Mouse (Mus musculus): ENCODE measurements at regions not wholly inside any gene's neighbourhood (a gene's known extent, or its start where the extent isn't known, plus 50 kb on each side); places are given as distances from the start of the nearest gene placed in this dataset.

GRCm38 (mm10) chr7:115230525-115230924 is 487.0 kb downstream of the Insc start:
- no peaks in the 10 kb centered on the region for H3K36me3 ChIP-seq (ENCODE audit: control insufficient read depth, insufficient read depth, low read length)
- ATAC-seq (ENCODE audit: insufficient read depth, low FRiP score): no peak
- H3K9ac ChIP-seq (ENCODE audit: low read length): no peak overlapping the region
- no peaks in the 10 kb centered on the region for H3K27me3 ChIP-seq (ENCODE audit: control insufficient read depth, insufficient read depth, low read length)
- H3K4me3 ChIP-seq (replicated peaks; ENCODE audit: low read length): no peak overlapping the region
- WGBS: 68% methylated on average over 6 of the region's 6 CpGs
- no peak overlapping the region for H3K4me2 ChIP-seq (ENCODE audit: low read depth, low read length)
- H3K9me3 ChIP-seq (replicated peaks; ENCODE audit: control insufficient read depth, low read length): no peaks in the 10 kb centered on the region
- no peak overlapping the region for H3K27ac ChIP-seq (ENCODE audit: low read length)
- no peaks in the 10 kb centered on the region for H3K4me1 ChIP-seq (ENCODE audit: control insufficient read depth, insufficient read depth, low read length)

GRCm38 (mm10) chr7:115233850-115234436 is 490.4 kb downstream of the Insc start:
- 46% methylated on average over 10 of the region's 10 CpGs for WGBS
- Histone ChIP-seq H3K27me3 (ENCODE audit: control insufficient read depth, insufficient read depth, low read length) (no peaks in the 10 kb centered on the region), H3K9me3 (replicated peaks; ENCODE audit: control insufficient read depth, low read length) (no peaks in the 10 kb centered on the region), H3K4me2 (ENCODE audit: low read depth, low read length) (no peak overlapping the region), H3K4me1 (ENCODE audit: control insufficient read depth, insufficient read depth, low read length) (no peaks in the 10 kb centered on the region), H3K27ac (ENCODE audit: low read length) (no peak overlapping the region), H3K9ac (ENCODE audit: low read length) (no peak overlapping the region), H3K4me3 (replicated peaks; ENCODE audit: low read length) (no peak overlapping the region), H3K36me3 (ENCODE audit: control insufficient read depth, insufficient read depth, low read length) (no peaks in the 10 kb centered on the region)
- ATAC-seq (ENCODE audit: insufficient read depth, low FRiP score): no peak

GRCm38 (mm10) chr7:115237131-115237530 is 493.6 kb downstream of the Insc start:
- no peak overlapping the region for H3K4me2 ChIP-seq (ENCODE audit: low read depth, low read length)
- H3K27ac ChIP-seq (ENCODE audit: low read length): no peak overlapping the region
- WGBS: 76% methylated on average over 1 of the region's 1 CpGs
- no peaks in the 10 kb centered on the region for H3K4me1 ChIP-seq (ENCODE audit: control insufficient read depth, insufficient read depth, low read length)
- no peak for ATAC-seq (ENCODE audit: insufficient read depth, low FRiP score)
- H3K9me3 ChIP-seq (replicated peaks; ENCODE audit: control insufficient read depth, low read length): no peaks in the 10 kb centered on the region
- H3K4me3 ChIP-seq (replicated peaks; ENCODE audit: low read length): no peak overlapping the region
- no peaks in the 10 kb centered on the region for H3K27me3 ChIP-seq (ENCODE audit: control insufficient read depth, insufficient read depth, low read length)
- no peak overlapping the region for H3K9ac ChIP-seq (ENCODE audit: low read length)
- H3K36me3 ChIP-seq (ENCODE audit: control insufficient read depth, insufficient read depth, low read length): no peaks in the 10 kb centered on the region

GRCm38 (mm10) chr7:115251591-115252369 is 508.3 kb downstream of the Insc start:
- ATAC-seq (ENCODE audit: insufficient read depth, low FRiP score): no peak
- no peaks in the 10 kb centered on the region for H3K9me3 ChIP-seq (replicated peaks; ENCODE audit: control insufficient read depth, low read length)
- H3K27me3 ChIP-seq (ENCODE audit: control insufficient read depth, insufficient read depth, low read length): no peaks in the 10 kb centered on the region
- no peaks in the 10 kb centered on the region for H3K4me1 ChIP-seq (ENCODE audit: control insufficient read depth, insufficient read depth, low read length)
- no peak overlapping the region for H3K4me2 ChIP-seq (ENCODE audit: low read depth, low read length)
- no peaks in the 10 kb centered on the region for H3K36me3 ChIP-seq (ENCODE audit: control insufficient read depth, insufficient read depth, low read length)
- H3K4me3 ChIP-seq (replicated peaks; ENCODE audit: low read length): no peak overlapping the region
- WGBS: 87% methylated on average over 2 of the region's 2 CpGs
- no peak overlapping the region for H3K9ac ChIP-seq (ENCODE audit: low read length)
- no peak overlapping the region for H3K27ac ChIP-seq (ENCODE audit: low read length)

- Histone ChIP-seq H3K4me1 (ENCODE audit: control insufficient read depth, insufficient read depth, low read length) (no peaks in the 10 kb centered on the region), H3K36me3 (ENCODE audit: control insufficient read depth, insufficient read depth, low read length) (no peaks in the 10 kb centered on the region), H3K27ac (ENCODE audit: low read length) (no peak overlapping the region), H3K9me3 (replicated peaks; ENCODE audit: control insufficient read depth, low read length) (no peaks in the 10 kb centered on the region), H3K27me3 (ENCODE audit: control insufficient read depth, insufficient read depth, low read length) (no peaks in the 10 kb centered on the region), H3K4me2 (ENCODE audit: low read depth, low read length) (no peak overlapping the region), H3K9ac (ENCODE audit: low read length) (no peak overlapping the region), H3K4me3 (replicated peaks; ENCODE audit: low read length) (no peak overlapping the region)
- 50% methylated on average over 2 of the region's 2 CpGs for WGBS
- no peak for ATAC-seq (ENCODE audit: insufficient read depth, low FRiP score)
Measured at GRCm38 (mm10) chr7:115252370-115252750, 508.9 kb downstream of the Insc start.

GRCm38 (mm10) chr7:115258626-115259025 is 515.1 kb downstream of the Insc start:
- Histone ChIP-seq H3K36me3 (ENCODE audit: control insufficient read depth, insufficient read depth, low read length) (no peaks in the 10 kb centered on the region), H3K4me2 (ENCODE audit: low read depth, low read length) (no peak overlapping the region), H3K27me3 (ENCODE audit: control insufficient read depth, insufficient read depth, low read length) (no peaks in the 10 kb centered on the region), H3K4me3 (replicated peaks; ENCODE audit: low read length) (no peak overlapping the region), H3K9ac (ENCODE audit: low read length) (no peak overlapping the region), H3K4me1 (ENCODE audit: control insufficient read depth, insufficient read depth, low read length) (no peaks in the 10 kb centered on the region), H3K9me3 (replicated peaks; ENCODE audit: control insufficient read depth, low read length) (no peaks in the 10 kb centered on the region), H3K27ac (ENCODE audit: low read length) (no peak overlapping the region)
- WGBS: 52% methylated on average over 3 of the region's 3 CpGs
- ATAC-seq (ENCODE audit: insufficient read depth, low FRiP score): no peak

- Histone ChIP-seq H3K9me3 (replicated peaks; ENCODE audit: control insufficient read depth, low read length) (no peaks in the 10 kb centered on the region), H3K9ac (ENCODE audit: low read length) (no peak overlapping the region), H3K4me1 (ENCODE audit: control insufficient read depth, insufficient read depth, low read length) (no peaks in the 10 kb centered on the region), H3K36me3 (ENCODE audit: control insufficient read depth, insufficient read depth, low read length) (no peaks in the 10 kb centered on the region), H3K4me2 (ENCODE audit: low read depth, low read length) (no peak overlapping the region), H3K27me3 (ENCODE audit: control insufficient read depth, insufficient read depth, low read length) (no peaks in the 10 kb centered on the region), H3K4me3 (replicated peaks; ENCODE audit: low read length) (no peak overlapping the region), H3K27ac (ENCODE audit: low read length) (no peak overlapping the region)
- ATAC-seq (ENCODE audit: insufficient read depth, low FRiP score): no peak
- 83% methylated on average over 2 of the region's 2 CpGs for WGBS
Measured at GRCm38 (mm10) chr7:115263082-115263481, 519.6 kb downstream of the Insc start.

- H3K4me1 ChIP-seq (ENCODE audit: control insufficient read depth, insufficient read depth, low read length): no peaks in the 10 kb centered on the region
Measured at GRCm38 (mm10) chr7:115266141-115266540, 522.6 kb downstream of the Insc start.

GRCm38 (mm10) chr7:115270803-115271202 is 527.3 kb downstream of the Insc start:
- Histone ChIP-seq H3K9ac (ENCODE audit: low read length) (no peak overlapping the region), H3K36me3 (ENCODE audit: control insufficient read depth, insufficient read depth, low read length) (no peaks in the 10 kb centered on the region), H3K27me3 (ENCODE audit: control insufficient read depth, insufficient read depth, low read length) (no peaks in the 10 kb centered on the region), H3K27ac (ENCODE audit: low read length) (no peak overlapping the region), H3K4me1 (ENCODE audit: control insufficient read depth, insufficient read depth, low read length) (peaks cover 5% of the 10 kb centered on the region; the same call in 1 of the 2 replicates), H3K9me3 (replicated peaks; ENCODE audit: control insufficient read depth, low read length) (no peaks in the 10 kb centered on the region), H3K4me3 (replicated peaks; ENCODE audit: low read length) (no peak overlapping the region), H3K4me2 (ENCODE audit: low read depth, low read length) (no peak overlapping the region)
- ATAC-seq (ENCODE audit: insufficient read depth, low FRiP score): no peak
- WGBS: 35% methylated on average over 2 of the region's 2 CpGs

More at GRCm38 (mm10) chr7:115266141-115266540, 522.6 kb downstream of the Insc start:
- Histone ChIP-seq H3K9ac (ENCODE audit: low read length) (no peak overlapping the region), H3K27me3 (ENCODE audit: control insufficient read depth, insufficient read depth, low read length) (no peaks in the 10 kb centered on the region), H3K9me3 (replicated peaks; ENCODE audit: control insufficient read depth, low read length) (no peaks in the 10 kb centered on the region), H3K4me2 (ENCODE audit: low read depth, low read length) (no peak overlapping the region), H3K36me3 (ENCODE audit: control insufficient read depth, insufficient read depth, low read length) (no peaks in the 10 kb centered on the region), H3K4me3 (replicated peaks; ENCODE audit: low read length) (no peak overlapping the region), H3K27ac (ENCODE audit: low read length) (no peak overlapping the region)
- 90% methylated on average over 4 of the region's 4 CpGs for WGBS
- ATAC-seq (ENCODE audit: insufficient read depth, low FRiP score): no peak

Data from stomach, embryonic 16.5 days (tissue).